Mouse (Mus musculus) bone marrow, adult 2 months (tissue): ENCODE data around the gene Kdelc1.

Source experiments
- CTCF ChIP-seq: fragments of 200-500 bp; IDR thresholded peaks from 2 replicates; pipeline ENCODE4 v1.5.1; 2011; ENCODE audit warnings: low read length, control low read depth; ENCODE audit not compliant: control insufficient read depth, insufficient read depth
- POLR2A ChIP-seq: fragments of 200-500 bp; IDR thresholded peaks from 2 replicates; pipeline ENCODE4 v1.6.1; 2011; ENCODE audit warnings: low read depth, mild to moderate bottlenecking, control low read depth, low read length, borderline replicate concordance; ENCODE audit not compliant: control insufficient read depth

GRCm38 (mm10) chr1:44167859-44168383 is 49.3 kb upstream of the Kdelc1 start:
- TF ChIP-seq POLR2A (no peak), CTCF (no peak)
